ENCODE assay signal across 11 mouse cellular contexts in genomic region chr6:121166098-121166552, GRCm38 (mm10). TPM values are rescaled to one million over a fixed set of nuclear protein-coding genes. Genes with fewer than 3 reads are reported as not detected.
DNase-seq lines count a peak whose midpoint lies in the region; ATAC-seq and TF ChIP-seq lines count a peak whose summit lies in the region.
"Had no signal": no experiment of that assay in that cellular context is flagged by ENCODE, and none has a peak within 500 bp of the region (broad histone marks: within the 10 kb centered on the region; RNA-seq: fewer than 3 reads in every experiment).

No protein-coding gene starts in this region.

- no peak overlapping the region for H3K4me3 ChIP-seq in liver, adult 2 months (ENCODE audit: insufficient read depth, low read depth, low read length)
- no peak overlapping the region for H3K4me3 ChIP-seq in hindbrain, embryonic 12.5 days
- no peak overlapping the region for H3K4me3 ChIP-seq in neural tube, embryonic 14.5 days (ENCODE audit: low read depth, low read length)
- H3K4me3 ChIP-seq: embryonic facial prominence, embryonic 13.5 days; heart, adult 2 months had no signal

- ATAC-seq in hindbrain, embryonic 12.5 days (ENCODE audit: low FRiP score): peak; percentile 83
- peak; percentile 88 for ATAC-seq in neural tube, embryonic 14.5 days (ENCODE audit: low read depth)
- no peak for ATAC-seq in granulocyte monocyte progenitor cell, adult 5-6 weeks (replicated peaks; ENCODE audit: poor library complexity, severe bottlenecking)

- H3K27me3 ChIP-seq in liver, adult 2 months (ENCODE audit: control insufficient read depth, insufficient read depth, low read length): no peaks in the 10 kb centered on the region
- H3K27me3 ChIP-seq in hindbrain, embryonic 12.5 days: 0 out of 2 replicates have a peak, but pooled peaks cover 2% of the 10 kb centered on the region
- H3K27me3 ChIP-seq in neural tube, embryonic 14.5 days (ENCODE audit: control insufficient read depth, insufficient read depth, low read length): no peaks in the 10 kb centered on the region
- H3K27me3 ChIP-seq: CH12.LX; embryonic facial prominence, embryonic 13.5 days had no signal

- TF ChIP-seq POLR2A in liver, adult 2 months (IDR thresholded peaks at IDR 0.05; ENCODE audit: extremely low read depth, insufficient read depth, low read length): no peak

- no peak overlapping the region for H3K4me2 ChIP-seq in hindbrain, embryonic 12.5 days (replicated peaks)
- no peak overlapping the region for H3K4me2 ChIP-seq in neural tube, embryonic 14.5 days (ENCODE audit: low read depth, low read length)
- H3K4me2 ChIP-seq: embryonic facial prominence, embryonic 13.5 days had no signal

- no peaks in the 10 kb centered on the region for H3K79me2 ChIP-seq in liver, adult 2 months (ENCODE audit: control insufficient read depth, insufficient read depth, low read length)

- H3K9me3 ChIP-seq in hindbrain, embryonic 12.5 days (replicated peaks): no peaks in the 10 kb centered on the region
- H3K9me3 ChIP-seq in neural tube, embryonic 14.5 days (ENCODE audit: control insufficient read depth, low read length): no peaks in the 10 kb centered on the region
- H3K9me3 ChIP-seq: embryonic facial prominence, embryonic 13.5 days had no signal

- TF ChIP-seq CTCF in liver, adult 2 months (IDR thresholded peaks at IDR 0.05; ENCODE audit: low read depth, low read length): peak; percentile 23; the same call in 1 of the 2 replicates

- H3K36me3 ChIP-seq in liver, adult 2 months (ENCODE audit: control insufficient read depth, insufficient read depth, low read length): no peaks in the 10 kb centered on the region
- H3K36me3 ChIP-seq in hindbrain, embryonic 12.5 days: no peaks in the 10 kb centered on the region
- no peaks in the 10 kb centered on the region for H3K36me3 ChIP-seq in neural tube, embryonic 14.5 days (ENCODE audit: control insufficient read depth, insufficient read depth, low read length)
- H3K36me3 ChIP-seq: embryonic facial prominence, embryonic 13.5 days had no signal

- peak overlapping the region; percentile 43 for H3K9ac ChIP-seq in liver, adult 2 months (ENCODE audit: low read depth, low read length)
- no peak overlapping the region for H3K9ac ChIP-seq in hindbrain, embryonic 12.5 days
- no peak overlapping the region for H3K9ac ChIP-seq in neural tube, embryonic 14.5 days (replicated peaks; ENCODE audit: low read depth, low read length)
- H3K9ac ChIP-seq: embryonic facial prominence, embryonic 13.5 days had no signal

- DNase-seq in liver, adult 2 months (ENCODE audit: extremely low read depth, low read depth, low spot score): peak; percentile 97
- no peak for DNase-seq in liver
- DNase-seq in kidney, postnatal 25 days: peak; percentile 61 to 83
- DNase-seq in cerebellum, adult 11-12 months: no peak
- no peak for DNase-seq in layer of hippocampus, adult 8-10 months (ENCODE audit: low spot score in 2 of 2)
- DNase-seq: heart, adult 2 months had no signal

- WGBS in liver, adult 2 months: 19% methylated on average over 10 of the region's 10 CpGs
- 27% methylated on average over 10 of the region's 10 CpGs for WGBS in hindbrain, embryonic 12.5 days
- WGBS in neural tube, embryonic 14.5 days: 13% methylated on average over 10 of the region's 10 CpGs

- peaks cover 27% of the 10 kb centered on the region for H3K4me1 ChIP-seq in liver, adult 2 months (ENCODE audit: control insufficient read depth, insufficient read depth, low read length)
- peaks cover 9% of the 10 kb centered on the region; the same call in 1 of the 2 replicates for H3K4me1 ChIP-seq in hindbrain, embryonic 12.5 days
- peaks cover 5% of the 10 kb centered on the region; the same call in 1 of the 2 replicates for H3K4me1 ChIP-seq in neural tube, embryonic 14.5 days (ENCODE audit: control insufficient read depth, insufficient read depth, low read length)

- H3K27ac ChIP-seq in liver, adult 2 months (replicated peaks; ENCODE audit: insufficient read depth, low read depth, low read length): peak overlapping the region; percentile 92
- peak overlapping the region; percentile 24; the same call in 1 of the 2 replicates for H3K27ac ChIP-seq in hindbrain, embryonic 12.5 days
- no peak overlapping the region for H3K27ac ChIP-seq in neural tube, embryonic 14.5 days (ENCODE audit: low read depth, low read length)
- H3K27ac ChIP-seq: embryonic facial prominence, embryonic 13.5 days; heart, adult 2 months had no signal

RNA-seq across cellular contexts. Expression of gene Pex26, which starts 17.3 kb away (rescaled TPM):
- total RNA-seq in liver, adult 2 months (2014; rRNA removed): 10.0 and 13.2 TPM in 2 replicates
- 20.4 and 23.5 TPM in 2 replicates for polyA plus RNA-seq in liver, adult 2 months (2012; rRNA removed)
- 13.9 TPM in 2 replicates for polyA plus RNA-seq in hindbrain, embryonic 12.5 days (2016; fragmentation: Nextera tagmentation; extraction: Ambion mirVana)
- 12.7 and 13.7 TPM in 2 replicates for polyA plus RNA-seq in neural tube, embryonic 14.5 days (2014; fragmentation: Nextera tagmentation; extraction: Ambion mirVana)
- 9.7 and 11.5 TPM in 2 replicates for total RNA-seq in granulocyte monocyte progenitor cell, adult 5-6 weeks (2014; fragmentation: Nextera tagmentation)
- 6.5 and 8.3 TPM in 2 replicates for total RNA-seq in granulocyte monocyte progenitor cell, adult 5-6 weeks (2017)
- 10 to 100 TPM; 12.1 to 14.2 (median 13.1) TPM for total RNA-seq in layer of hippocampus, adult 8-10 months (2022)

RNA-seq across cellular contexts. Expression of gene Mical3, which starts 35.3 kb away (rescaled TPM):
- total RNA-seq in liver, adult 2 months (2014; rRNA removed): 5.8 and 9.0 TPM in 2 replicates
- polyA plus RNA-seq in liver, adult 2 months (2012; rRNA removed): 7.9 and 8.8 TPM in 2 replicates
- polyA plus RNA-seq in hindbrain, embryonic 12.5 days (2016; fragmentation: Nextera tagmentation; extraction: Ambion mirVana): 20.7 and 22.7 TPM in 2 replicates
- polyA plus RNA-seq in neural tube, embryonic 14.5 days (2014; fragmentation: Nextera tagmentation; extraction: Ambion mirVana): 47.3 and 68.8 TPM in 2 replicates
- total RNA-seq in granulocyte monocyte progenitor cell, adult 5-6 weeks (2014; fragmentation: Nextera tagmentation): 10.7 and 11.2 TPM in 2 replicates
- total RNA-seq in granulocyte monocyte progenitor cell, adult 5-6 weeks (2017): 5.6 and 6.4 TPM in 2 replicates
- 100 to 1,000 TPM in 1 of 4 experiments, 10 to 100 TPM in 3; 78.3 to 102 (median 90.8) TPM for total RNA-seq in layer of hippocampus, adult 8-10 months (2022)

RNA-seq across cellular contexts. Expression of gene Tuba8, which starts 44.4 kb away (rescaled TPM):
- total RNA-seq in liver, adult 2 months (2014; rRNA removed): 0.55 and 1.9 TPM in 2 replicates
- polyA plus RNA-seq in liver, adult 2 months (2012; rRNA removed): 1.5 and 1.6 TPM in 2 replicates
- polyA plus RNA-seq in hindbrain, embryonic 12.5 days (2016; fragmentation: Nextera tagmentation; extraction: Ambion mirVana): 0.21 and 0.23 TPM in 2 replicates
- 1.3 and 1.5 TPM in 2 replicates for polyA plus RNA-seq in neural tube, embryonic 14.5 days (2014; fragmentation: Nextera tagmentation; extraction: Ambion mirVana)
- 9.3 and 12.8 TPM in 2 replicates for total RNA-seq in granulocyte monocyte progenitor cell, adult 5-6 weeks (2014; fragmentation: Nextera tagmentation)
- 27.8 and 28.4 TPM in 2 replicates for total RNA-seq in granulocyte monocyte progenitor cell, adult 5-6 weeks (2017)
- total RNA-seq in layer of hippocampus, adult 8-10 months (2022): 1 to 10 TPM; 6.5 to 7.9 (median 7.0) TPM
- total RNA-seq: CH12.LX had no signal

Comparison
In these comparisons a context has a peak if more than half of its experiments do, and no peak if none do; other contexts are left out.
1. DNase-seq: peak in liver, adult 2 months (single experiment) and kidney, postnatal 25 days (2 of 2); none in liver (single experiment), cerebellum, adult 11-12 months (single experiment) and layer of hippocampus, adult 8-10 months (0 of 2).